Mouse (Mus musculus) cerebellum, adult 9-10 months (tissue): ENCODE data around the gene Mapk10.

Source experiments
- DNase-seq: peaks from one replicate; pipeline ENCODE4 v3.0.0; 2022

Mapk10 gene

DNA sequence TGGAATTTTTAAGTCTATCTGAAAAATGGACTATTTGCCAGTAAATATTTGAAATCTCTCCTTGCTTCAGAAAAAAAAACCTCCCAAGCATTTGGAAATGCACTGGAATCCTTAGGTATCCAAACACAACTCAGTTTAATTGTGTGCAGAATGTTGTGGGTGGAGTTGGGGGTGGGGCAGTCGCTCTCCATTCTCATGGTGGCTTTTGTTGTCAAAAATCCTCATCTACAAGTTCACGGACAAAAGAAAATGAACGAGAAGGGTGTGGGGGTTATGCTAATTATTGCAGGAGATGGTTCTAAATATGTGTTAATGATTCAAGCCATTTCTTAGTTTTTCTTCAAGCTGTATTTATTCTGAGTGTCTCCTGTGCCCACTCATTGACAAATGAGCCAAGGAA is 49.6 kb downstream of the Mapk10 start:
- DNase-seq, result no peak

DNA sequence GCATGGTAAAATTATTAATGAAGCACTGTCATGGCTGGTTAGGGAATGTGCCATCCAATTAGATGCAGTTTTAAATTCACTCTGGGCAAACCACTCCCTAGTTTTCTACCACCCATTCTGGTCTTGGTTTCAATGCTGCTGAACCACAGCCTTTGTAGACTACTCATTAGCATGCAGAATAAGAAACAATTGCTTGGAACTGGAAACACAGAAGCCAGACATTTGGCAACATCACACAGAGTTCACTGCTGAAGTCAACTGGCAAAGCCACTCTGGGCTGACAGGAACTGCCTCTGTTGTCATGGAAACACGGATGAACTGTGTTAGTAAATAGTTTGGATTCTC is 50.0 kb downstream of the Mapk10 start:
- DNase-seq, result peak; percentile 76

DNA sequence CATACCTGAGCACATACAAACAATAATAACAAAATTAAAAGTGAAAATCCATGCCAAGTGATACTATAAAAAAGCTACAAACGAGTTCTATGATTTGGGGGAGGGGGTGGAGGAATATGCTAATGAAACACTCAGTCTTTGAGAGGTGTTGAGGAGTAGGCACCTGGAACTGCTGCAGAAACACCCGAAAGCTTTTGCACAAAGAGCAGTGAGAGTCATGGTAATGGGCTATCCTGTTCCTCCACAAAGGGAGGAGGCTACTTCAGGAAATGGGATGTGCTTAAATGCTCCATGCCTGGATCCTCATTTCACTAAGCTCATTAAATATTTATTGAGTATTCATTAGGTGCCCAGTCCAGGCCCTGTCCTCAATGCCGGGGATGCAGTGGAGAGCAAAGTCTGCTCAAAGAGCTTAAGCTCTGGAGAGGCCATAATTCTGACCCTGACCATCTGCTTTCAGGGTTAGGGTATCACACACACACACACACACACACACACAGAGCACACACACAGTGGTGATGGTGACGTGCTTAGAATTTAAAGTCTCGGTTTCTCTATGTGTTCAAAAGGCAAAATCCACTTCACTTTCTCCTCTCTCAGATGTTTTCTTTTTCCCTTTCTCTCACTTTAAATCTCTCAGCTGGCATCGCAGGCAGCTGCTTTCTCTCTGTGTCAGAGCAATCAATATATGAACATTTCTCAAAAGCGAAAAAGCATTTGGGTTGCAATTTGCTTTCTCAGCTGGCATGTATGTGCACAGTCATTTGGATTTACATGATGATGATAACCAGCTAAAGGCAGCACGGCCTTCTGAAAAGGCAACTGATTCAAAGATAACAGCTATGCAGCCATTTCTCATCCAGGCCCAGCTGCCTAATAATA is 50.6 kb downstream of the Mapk10 start:
- no peak for DNase-seq

DNA sequence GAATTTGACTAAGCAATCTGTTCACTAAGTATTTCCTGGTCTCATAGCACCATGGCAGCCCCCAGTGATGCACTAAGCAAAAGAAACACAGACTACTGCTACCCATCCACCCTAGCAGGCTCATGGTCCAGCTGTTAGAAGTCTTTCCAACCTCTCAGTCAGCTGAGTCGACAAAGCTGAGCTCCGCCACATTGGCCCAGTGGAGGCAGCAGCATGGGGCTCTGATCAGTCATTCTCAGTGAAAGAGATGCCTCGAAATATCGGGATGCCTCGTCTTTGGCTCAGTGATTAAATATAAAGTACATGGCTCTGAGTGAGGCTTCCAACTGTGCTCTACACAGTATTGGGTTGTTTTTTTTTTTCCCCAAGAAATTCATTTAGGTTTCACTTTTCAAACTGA is 70.2 kb downstream of the Mapk10 start:
- DNase-seq, result no peak

DNA sequence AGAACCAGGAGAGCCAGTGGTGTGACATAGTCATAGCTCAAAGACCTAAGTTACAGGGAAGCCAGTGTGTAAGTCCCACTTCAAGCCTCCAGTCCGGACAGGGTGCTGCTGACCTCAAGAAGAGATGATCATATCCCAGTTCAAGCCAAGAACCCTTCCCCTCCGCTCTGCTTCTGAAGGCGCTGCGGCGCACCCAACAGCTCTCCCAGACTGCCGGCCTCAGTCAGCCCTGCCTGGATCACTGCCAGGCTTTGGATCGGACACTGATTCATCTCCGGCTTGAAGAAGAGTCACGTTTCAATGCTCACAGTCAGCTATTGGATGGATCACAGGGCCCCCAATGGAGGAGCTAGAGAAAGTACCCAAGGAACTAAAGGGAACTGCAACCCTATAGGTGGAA is 76.3 kb downstream of the Mapk10 start:
- peak; percentile 72 for DNase-seq

DNA sequence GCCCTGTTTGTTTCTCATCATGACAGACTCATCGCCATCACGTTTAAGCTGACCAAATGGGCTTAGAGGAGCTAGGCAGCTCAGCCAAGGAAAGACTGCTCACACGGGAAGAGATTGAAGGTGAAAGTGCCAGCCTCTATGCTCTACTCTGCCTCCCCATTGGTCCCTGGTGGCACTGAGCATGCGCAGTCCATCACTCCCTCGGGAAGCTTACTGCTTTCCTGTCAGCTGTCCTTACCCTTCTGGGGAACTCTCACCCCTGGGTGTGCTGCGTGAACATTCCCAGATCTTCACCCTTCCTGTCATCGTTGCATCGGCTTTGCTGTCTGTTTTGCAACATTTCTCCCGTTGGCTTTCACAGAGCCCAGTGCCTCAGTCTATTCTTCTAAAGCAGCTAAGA is 77.5 kb downstream of the Mapk10 start:
- no peak for DNase-seq

DNA sequence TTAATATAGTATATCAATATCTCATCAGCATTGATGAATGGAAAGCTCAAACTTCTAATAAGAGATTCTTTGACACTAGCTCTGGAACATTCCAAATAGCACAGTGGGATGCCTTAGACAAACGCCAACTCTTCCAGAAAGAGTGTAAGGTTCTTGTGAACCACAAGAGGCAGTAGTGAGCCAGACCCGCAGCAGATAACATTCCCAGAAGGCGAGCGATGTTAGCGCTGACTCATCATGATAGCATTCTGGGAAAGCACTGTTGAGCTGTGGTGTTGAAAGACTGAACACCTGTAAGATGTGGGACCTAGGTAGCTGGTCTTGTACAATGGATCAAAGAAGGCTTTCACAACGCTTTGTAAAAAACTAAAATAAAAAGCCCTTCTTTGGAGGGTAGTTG is 78.3 kb downstream of the Mapk10 start:
- DNase-seq, result no peak

DNA sequence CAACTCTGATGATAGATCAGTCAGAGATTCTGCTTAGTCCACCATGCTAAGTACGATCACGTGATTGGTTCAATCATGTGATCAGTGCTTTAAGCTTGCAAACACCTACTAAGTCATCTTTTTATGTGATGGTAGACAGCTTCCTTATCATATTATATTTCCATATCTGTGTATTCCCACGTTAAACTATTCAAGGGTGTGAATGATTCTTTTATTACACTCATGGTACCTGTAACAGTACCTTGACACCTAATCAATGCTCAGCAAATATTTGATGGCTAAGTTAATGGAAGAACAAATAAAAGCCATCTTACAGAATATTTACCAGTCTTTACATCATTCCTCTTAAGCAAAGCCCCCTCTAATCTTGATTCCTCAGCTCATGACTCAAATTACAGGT is 91.5 kb downstream of the Mapk10 start:
- no peak for DNase-seq

DNA sequence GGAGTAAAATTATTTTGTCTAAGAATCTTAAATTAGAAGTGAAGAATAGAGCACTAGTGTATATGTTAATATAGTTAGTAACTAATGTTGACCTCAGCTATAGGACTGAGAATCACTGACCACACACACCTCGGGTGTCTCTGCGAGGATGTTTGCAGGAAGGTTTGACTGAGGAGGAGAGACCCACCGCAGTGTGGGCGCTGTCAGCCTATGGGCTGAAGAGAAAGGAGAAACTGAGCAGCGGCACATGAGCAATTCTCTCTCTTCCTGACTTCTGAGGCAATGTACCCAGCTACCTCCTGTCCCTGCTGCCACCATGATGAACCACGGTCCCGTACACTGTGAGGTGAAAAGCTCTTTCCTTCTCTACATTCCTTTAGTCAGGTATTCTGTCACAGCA is 95.6 kb downstream of the Mapk10 start:
- DNase-seq, result no peak

DNA sequence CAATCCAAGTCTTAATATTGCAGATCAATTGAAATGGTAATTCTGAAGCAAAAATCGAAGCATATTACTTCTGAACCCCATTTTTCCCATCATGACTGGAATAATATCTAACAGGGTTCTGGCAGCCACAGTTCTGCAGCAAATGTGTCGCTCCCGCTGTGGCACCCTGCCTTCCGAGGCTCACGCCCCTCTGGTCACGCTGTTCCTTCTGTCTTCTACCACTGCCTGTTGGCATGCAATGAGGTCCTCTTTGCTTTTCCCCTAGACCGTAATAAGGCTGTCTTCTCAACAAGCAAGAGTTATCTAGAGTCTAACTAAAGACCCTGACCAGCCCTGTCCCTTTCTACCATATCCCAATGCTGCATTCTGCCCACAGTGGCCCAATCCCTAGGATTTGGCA is 98.7 kb downstream of the Mapk10 start:
- no peak for DNase-seq

DNA sequence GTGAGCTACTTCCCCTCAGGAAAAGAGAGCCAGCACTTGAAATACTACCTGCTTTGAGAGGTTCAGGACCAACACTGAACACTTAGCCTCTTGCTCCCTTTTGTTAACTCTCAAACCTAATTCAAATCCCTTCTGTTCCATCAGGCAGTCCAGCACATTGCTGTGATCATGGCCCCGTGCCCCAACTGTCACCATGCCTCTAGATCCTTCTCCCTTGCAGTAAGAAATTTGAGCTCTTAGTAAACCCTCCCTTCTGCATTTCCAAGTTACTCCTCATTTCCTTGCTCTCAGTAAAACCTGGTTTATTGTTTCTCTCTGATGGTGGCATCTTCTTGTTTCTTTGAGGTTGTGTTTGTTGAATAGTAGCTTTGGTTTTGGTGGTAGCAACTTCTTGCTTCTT is 101.7 kb downstream of the Mapk10 start:
- no peak for DNase-seq

DNA sequence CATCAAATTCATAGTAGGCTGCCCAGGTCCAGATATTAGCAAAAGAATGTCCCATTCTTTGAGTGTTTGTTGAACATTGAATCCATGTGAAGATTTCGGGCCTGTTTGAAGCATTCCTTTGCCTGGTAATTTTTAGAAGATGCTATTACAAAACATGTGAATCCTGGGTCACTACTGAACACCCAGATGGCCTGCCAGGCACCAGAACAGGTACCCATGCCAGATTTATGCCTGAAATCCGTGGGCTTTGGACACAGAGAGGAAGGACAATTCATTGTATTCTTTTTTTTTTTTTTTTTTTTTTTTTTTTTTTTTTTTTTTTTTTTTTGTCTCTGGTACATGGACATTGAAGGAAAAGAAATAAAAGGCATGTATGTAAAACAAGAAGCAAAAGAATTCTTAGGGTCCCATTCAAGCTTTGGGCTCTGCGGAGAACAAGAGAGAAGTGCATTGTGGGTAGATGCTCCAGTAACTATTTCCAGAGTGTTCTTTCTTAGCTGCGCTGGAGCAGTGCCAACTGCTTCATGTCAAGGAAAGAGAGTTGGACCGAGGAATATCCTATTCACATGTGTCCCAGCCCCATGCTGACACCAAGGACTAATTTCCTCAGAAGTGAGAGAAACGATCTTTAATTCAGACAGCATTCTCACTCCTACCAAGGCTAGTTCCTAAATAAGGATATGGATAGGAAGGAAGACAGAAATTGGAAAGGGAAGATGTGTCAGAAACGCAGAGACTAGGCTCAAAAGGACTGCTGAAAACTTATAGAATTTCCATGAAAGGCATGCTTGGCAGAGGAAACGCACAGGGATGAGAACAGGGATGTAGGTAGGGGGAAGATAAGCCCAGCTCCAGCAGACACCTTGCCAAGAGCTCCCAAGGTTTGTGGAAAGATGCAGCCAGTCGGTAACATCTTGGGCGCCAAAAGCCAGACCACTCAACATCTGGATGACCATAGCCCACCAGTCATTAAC is 105.4 kb downstream of the Mapk10 start:
- DNase-seq, result peak; percentile 58

DNA sequence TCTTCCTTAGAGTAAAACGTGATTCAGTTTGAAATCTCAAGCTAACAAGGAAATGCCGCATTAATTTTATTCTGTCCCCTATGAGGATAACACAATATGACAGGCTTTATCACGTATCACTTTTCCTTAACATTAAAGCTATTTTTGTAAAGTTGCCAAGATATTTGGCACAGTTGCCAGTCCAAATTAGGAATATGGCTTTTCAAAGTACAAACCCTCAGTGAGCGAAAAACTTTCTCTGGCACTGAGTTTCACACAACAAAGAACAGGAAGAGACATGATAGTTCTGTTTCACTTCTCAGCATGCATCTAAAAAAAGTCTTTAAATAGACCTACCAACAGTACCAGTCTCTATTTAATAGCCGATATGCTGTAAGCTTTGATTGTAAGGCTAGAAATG is 107.1 kb downstream of the Mapk10 start:
- no peak for DNase-seq

DNA sequence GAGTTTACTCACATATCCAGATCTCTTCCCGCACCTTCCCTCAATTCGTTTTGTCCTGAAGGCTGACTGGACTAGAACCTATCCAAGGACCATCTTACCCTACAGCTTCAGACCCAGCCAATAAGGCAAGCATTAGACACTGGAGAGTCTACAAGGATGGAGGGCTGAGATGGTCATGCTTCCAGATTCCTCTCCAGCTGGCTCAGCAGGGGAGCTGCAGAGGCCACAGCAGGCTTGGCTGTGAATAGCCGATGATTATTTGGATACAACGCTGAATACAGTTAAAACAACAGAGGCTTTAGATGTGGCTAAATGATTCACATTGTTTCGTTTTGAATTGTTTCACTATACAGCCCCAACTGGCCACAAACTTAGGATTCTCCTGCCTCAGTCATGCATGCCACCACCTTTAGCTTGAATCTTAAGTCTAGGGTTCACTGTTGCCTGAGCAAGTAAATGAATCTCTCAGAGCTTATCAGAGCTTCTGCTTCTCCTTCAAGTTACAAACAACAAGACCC is 108.2 kb downstream of the Mapk10 start:
- DNase-seq, result no peak

DNA sequence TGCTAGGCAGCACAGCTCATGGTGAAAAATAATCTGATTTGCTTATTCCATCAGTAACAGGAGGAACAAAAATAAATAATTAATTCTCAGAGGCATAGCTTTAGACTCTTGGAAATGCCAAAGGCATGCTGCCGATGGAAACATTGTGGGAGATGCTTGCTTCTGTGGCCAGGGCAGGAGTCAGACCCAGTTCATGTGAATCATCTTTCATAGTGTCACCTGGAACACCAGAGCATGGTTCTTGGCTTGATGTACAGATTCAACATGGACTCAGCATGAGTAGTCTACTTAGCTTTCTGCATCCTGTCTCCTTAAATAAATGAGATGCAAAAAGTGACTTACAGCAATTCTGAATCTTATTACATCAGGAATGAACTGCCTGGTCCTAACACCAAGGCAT is 109.0 kb downstream of the Mapk10 start:
- DNase-seq, result no peak

DNA sequence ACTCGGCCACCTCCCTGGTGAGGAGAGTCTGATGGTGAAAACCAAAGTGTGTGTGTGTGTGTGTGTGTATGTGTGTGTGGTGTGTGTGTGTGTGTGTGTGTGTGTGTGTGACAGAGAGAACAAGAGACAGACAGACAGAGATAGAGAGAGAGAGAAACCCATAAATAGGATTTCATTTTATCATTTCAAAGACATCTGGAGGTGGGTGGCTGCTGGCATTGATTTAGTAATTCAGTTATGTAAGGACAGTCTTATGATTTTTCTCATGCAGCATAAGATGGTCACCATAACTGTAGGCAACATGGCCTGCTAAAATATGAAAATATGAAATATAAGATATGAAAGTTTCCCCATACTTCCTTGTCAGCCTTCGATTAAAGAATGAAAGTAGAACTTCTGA is 117.0 kb downstream of the Mapk10 start:
- DNase-seq, result no peak

DNA sequence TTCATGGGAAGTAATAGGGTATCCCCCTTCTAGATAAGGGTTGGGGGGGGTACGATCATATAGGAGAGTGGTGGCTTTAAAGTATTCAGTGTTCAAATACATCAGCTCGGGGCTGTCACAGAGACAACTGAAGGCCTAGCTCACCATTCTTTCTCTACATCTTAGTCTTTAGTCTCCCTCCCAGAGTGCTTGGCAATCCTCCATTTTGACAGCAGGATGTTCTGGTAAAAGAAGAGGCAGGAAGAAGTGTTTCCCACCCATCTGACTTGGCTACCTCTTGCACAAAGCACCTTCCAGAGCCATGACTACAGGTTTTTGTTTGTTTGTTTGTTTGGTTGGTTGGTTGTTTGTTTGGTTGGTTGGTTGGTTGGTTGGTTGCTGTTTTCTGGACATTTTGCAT is 125.3 kb downstream of the Mapk10 start:
- no peak for DNase-seq

DNA sequence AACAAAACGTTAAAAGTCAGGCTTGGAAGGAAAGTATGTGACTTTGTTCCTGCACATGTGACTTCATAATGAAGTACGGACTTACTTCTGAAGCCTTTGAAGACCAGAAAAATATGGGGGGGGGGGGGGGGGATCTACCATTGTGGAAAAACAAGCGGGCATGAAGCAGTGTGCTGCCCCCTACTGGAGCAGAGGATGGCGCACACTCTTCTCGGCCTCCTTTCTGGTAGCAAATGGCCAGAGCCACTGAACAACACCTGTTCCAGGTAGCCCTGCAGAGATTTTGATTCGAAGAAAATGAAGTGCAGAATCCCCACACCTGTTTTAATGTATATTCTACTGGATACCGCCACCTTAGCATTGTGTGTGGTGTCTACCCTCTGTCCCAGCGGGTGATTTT is 135.7 kb downstream of the Mapk10 start:
- DNase-seq, result peak; percentile 39

DNA sequence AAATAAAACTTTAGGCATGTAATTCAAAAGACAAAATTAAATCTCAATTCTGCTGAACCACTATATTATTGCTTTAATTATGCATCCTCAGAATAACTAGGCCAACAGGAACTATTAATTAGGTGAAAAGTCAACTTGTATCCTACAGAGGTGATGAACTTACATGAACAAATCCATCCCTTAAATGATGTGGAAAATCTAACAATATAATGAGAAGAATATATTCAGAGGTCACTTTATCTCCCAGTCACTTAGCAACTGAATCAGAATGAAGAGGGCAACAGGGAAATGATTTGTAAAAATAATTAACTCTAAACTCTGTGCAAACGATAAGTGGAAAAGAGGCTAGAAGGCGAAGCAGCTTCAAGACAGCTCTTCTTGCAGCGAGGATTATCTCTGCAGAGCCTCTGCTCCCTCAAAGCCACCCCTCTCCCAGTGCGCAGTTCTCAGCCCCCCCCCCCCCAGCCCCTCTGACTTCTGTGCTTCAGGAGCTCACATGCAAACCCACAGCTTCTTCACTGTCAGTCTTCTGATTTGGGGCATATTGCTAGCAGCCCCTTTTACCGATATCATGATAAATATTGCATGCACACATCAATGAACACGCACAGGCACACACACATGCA is 138.8 kb downstream of the Mapk10 start:
- no peak for DNase-seq

DNA sequence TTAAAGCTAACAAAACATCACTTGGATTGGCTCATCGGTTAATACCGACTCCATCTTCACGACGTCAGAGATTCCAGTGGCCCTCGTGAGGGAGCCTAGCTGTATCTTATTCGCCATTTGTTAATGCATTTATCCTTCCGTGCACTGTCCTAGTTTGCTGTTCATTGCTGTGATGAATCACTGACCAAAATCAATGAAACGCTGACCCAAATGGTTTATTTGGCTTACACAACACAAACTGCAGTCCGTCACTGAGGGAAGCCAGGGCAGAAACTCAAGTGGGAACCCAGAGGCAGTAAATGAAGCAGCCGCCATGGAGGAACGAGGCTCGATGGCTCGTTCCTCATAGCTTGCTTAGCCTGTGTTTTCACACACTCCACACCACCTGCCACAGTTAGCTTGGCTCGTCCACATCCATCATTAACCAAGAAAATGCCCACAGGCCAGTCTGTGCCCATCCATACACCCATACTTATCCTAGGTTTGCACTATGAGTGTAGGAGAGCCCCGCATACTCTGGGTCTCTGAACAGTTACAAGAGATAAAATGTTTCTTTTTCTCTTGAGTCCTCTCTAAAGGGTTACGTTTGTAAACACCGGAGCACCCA is 140.0 kb downstream of the Mapk10 start:
- peak; percentile 35 for DNase-seq

DNA sequence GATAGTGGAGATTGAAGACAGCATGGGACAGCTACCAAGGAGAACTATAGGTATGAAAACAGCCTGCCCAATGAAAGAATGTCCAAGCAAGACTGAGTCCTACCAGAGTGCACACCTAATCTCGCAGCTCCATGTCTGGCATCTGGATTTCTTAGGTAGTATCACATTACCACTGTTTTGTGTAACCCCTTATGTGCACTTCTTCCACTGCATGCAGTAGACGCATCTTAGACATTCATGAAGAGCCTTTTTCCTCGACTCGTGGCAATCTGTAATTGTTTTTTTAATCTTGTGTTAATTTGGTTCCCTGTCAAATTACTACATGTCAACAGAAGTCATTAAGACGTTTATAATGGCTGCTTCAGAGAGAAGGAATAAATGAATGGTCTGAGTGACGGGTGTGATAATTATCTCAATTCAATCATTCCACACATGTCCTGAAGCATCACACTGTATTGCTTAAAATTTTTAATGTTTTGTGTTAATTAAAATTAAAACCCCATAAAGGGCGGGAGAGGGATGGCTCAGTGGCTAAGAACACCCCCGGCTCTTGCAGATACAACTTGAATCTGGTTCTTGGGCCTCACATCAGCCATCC is 160.7 kb downstream of the Mapk10 start:
- no peak for DNase-seq

DNA sequence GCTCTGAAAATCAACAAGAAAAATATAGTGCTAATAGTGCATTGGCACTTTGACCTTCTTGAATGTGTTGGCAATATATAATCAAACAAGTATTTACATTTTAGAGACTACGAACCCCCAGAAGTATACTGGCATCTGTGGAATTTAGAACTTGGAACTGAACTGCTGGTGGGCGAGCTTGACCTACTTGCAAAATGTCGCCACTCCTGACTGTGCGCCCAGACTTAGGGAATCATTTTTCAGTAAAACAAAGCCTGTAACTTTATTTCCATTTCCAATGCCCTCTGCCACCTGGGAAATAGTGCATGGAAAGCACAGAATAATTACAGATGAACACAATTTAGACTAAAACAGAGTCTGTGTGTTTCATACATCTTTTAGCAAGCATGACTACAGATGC is 163.1 kb downstream of the Mapk10 start:
- no peak for DNase-seq

DNA sequence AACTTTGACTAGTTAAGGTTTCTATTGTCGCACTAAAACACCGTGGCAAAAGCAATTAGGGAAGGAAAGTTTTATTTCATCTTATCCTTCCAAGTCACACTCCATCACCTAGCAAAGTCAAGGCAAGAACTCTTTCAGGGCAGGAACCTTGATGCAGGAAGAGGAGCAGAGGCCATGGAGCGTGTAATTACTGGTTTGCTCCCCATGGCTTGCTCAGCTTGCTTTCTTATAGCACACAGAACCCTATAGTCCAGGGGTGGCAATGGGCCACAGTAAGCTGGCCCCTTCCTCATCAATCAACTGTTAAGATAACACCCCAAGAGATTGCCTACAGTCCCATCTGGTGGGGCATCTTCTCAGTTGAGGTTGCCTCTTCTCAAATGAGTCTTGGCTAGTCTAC is 173.4 kb downstream of the Mapk10 start:
- no peak for DNase-seq
